Mouse (Mus musculus): ENCODE results near the gene Ank2.

Gene Ank2

GRCm38 (mm10) chr3:127169114-127169513 is 330.0 kb downstream of the Ank2 start:
- DNase-seq = no peak

GRCm38 (mm10) chr3:127163749-127164148 is 335.4 kb downstream of the Ank2 start:
- no peak for DNase-seq

- DNase-seq = peak; percentile 7
Measured at GRCm38 (mm10) chr3:127161998-127162712, 337.0 kb downstream of the Ank2 start.

GRCm38 (mm10) chr3:127161085-127161837 is 337.9 kb downstream of the Ank2 start:
- no peak for DNase-seq

GRCm38 (mm10) chr3:127157706-127158105 is 341.4 kb downstream of the Ank2 start:
- DNase-seq = no peak

- no peak for DNase-seq
Measured at GRCm38 (mm10) chr3:127156080-127156479, 343.1 kb downstream of the Ank2 start.

GRCm38 (mm10) chr3:127153861-127154260 is 345.3 kb downstream of the Ank2 start:
- DNase-seq = no peak

GRCm38 (mm10) chr3:127153443-127153842 is 345.7 kb downstream of the Ank2 start:
- no peak for DNase-seq

- DNase-seq = no peak
Measured at GRCm38 (mm10) chr3:127148648-127149047, 350.5 kb downstream of the Ank2 start.

- no peak for DNase-seq
Measured at GRCm38 (mm10) chr3:127140590-127140989, 358.6 kb downstream of the Ank2 start.

GRCm38 (mm10) chr3:127139638-127140037 is 359.5 kb downstream of the Ank2 start:
- DNase-seq = no peak

- no peak for DNase-seq
Measured at GRCm38 (mm10) chr3:127137508-127137907, 361.6 kb downstream of the Ank2 start.

- DNase-seq = no peak
Measured at GRCm38 (mm10) chr3:127134062-127134461, 365.1 kb downstream of the Ank2 start.

- DNase-seq = no peak
Measured at GRCm38 (mm10) chr3:127131048-127131447, 368.1 kb downstream of the Ank2 start.

GRCm38 (mm10) chr3:127130167-127130770 is 368.9 kb downstream of the Ank2 start:
- no peak for DNase-seq

- no peak for DNase-seq
Measured at GRCm38 (mm10) chr3:127129750-127130149, 369.4 kb downstream of the Ank2 start.

- DNase-seq = no peak
Measured at GRCm38 (mm10) chr3:127127611-127128010, 371.5 kb downstream of the Ank2 start.

- DNase-seq = no peak
Measured at GRCm38 (mm10) chr3:127126220-127126619, 372.9 kb downstream of the Ank2 start.

GRCm38 (mm10) chr3:127124375-127124993 is 374.7 kb downstream of the Ank2 start:
- no peak for DNase-seq

GRCm38 (mm10) chr3:127123376-127123775 is 375.8 kb downstream of the Ank2 start:
- no peak for DNase-seq

GRCm38 (mm10) chr3:127118777-127119176 is 380.4 kb downstream of the Ank2 start:
- DNase-seq = no peak

GRCm38 (mm10) chr3:127116226-127116625 is 382.9 kb downstream of the Ank2 start:
- no peak for DNase-seq

GRCm38 (mm10) chr3:127113238-127113637 is 385.9 kb downstream of the Ank2 start:
- DNase-seq = no peak
